Mouse (Mus musculus) right cerebral cortex, postnatal 25 days (tissue): ENCODE measurements around the gene Plekho2.

Source experiments
- DNase-seq: peaks from one replicate; pipeline ENCODE4 v3.0.0; 2022

The Plekho2 gene

DNA sequence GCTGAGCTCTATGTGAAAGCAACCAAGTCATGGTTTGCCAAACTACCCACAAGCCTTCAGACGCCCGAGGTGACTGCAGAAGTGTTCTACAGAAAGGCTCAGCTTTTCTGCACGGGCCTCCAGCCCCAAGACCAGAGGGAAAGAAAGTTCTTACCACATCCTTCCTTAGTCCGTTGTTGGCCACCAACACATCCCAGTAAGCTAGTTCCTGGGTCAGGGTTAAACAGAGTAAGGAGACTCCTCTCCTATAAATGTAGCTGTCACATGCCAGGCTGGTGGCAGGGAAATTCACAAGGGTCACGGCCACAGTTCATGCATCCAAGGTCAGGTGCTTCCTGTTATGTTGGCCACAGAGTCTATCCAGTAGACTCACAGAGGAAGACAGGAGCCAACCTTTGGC is 27.7 kb downstream of the Plekho2 start:
- no peak for DNase-seq

DNA sequence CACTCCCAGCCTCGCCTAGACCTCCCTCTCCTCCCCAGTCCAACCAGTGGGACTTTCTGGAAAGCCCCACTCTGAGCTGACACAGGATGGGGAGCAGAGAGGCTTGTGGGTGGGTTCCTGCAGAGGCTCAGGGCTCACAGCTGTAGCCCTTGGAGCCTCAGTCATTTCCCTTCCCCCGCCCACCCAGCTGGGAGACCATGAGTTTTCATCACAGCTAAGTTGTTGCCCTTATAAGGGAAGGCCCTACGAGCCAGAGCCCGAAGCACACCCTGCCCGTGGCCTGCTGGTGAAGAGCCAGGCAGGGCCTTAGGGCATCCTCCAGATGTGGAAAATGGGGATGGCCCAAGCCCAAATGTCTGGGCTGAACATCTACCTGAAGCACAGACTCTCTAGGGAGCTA is 28.8 kb downstream of the Plekho2 start:
- no peak for DNase-seq

- DNase-seq: no peak
Observed at GRCm38 (mm10) chr9:65550079-65550831, 29.6 kb downstream of the Plekho2 start.

DNA sequence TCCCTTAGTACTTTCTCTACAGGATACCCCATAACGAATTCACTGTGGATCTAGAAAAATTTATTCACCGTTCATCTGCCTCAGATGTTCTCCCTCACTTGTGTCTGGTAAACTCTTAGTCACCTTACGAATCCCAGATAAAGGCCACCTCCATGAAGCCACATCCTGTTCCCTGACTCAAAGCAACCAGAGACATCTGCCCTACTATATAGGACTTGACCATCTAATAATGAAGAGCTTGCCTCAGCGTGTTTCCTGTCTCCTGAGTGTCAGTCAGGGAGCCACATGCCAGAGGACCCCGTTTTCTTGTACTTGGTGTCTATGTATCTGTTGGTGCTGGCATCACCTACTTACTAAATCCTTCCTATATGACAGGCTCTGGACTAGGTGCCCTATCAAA is 30.2 kb downstream of the Plekho2 start:
- DNase-seq: no peak

DNA sequence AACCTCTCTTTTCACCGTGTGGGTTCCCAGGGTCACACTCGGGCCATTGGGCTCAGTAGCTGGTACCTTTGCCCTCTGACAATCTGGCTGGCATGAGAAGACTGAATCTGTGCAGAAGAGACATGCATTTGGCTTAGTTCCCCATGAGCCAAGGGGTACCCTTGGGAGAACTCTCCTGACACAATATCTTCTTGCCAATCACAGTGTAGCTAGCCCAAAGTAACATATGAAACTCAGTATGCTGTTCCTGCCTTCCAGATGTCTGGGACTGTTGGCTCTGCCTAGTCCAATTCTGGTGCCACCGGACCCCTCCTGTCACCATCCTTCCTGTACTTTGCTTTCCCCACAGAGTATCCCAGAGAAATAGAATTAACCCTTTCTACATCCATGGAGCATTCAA is 30.7 kb downstream of the Plekho2 start:
- no peak for DNase-seq

GRCm38 (mm10) chr9:65548311-65548710 is 31.5 kb downstream of the Plekho2 start:
- no peak for DNase-seq

- DNase-seq: no peak
Observed at GRCm38 (mm10) chr9:65547844-65548243, 32.0 kb downstream of the Plekho2 start.

DNA sequence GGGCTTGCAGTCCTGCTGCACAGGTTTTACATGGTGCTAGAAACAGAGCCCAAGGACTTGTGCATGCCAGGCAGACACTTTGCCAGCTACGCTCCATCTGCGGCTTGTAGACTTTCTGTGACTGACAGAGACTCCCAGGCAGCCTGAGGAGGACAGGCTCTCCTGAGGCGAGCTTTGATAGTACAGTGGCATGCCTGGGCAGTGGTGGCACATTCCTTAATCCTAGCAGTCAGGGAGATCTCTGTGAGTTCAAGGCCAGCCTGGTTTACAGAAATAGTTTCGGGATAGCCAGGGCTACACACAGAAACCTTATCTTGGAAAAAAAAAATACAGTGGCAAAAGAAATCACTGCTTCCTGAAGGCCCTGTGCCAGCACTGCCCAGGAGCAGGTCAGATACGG is 32.7 kb downstream of the Plekho2 start:
- DNase-seq: no peak

GRCm38 (mm10) chr9:65546413-65546695 is 33.5 kb downstream of the Plekho2 start:
- DNase-seq: no peak

DNA sequence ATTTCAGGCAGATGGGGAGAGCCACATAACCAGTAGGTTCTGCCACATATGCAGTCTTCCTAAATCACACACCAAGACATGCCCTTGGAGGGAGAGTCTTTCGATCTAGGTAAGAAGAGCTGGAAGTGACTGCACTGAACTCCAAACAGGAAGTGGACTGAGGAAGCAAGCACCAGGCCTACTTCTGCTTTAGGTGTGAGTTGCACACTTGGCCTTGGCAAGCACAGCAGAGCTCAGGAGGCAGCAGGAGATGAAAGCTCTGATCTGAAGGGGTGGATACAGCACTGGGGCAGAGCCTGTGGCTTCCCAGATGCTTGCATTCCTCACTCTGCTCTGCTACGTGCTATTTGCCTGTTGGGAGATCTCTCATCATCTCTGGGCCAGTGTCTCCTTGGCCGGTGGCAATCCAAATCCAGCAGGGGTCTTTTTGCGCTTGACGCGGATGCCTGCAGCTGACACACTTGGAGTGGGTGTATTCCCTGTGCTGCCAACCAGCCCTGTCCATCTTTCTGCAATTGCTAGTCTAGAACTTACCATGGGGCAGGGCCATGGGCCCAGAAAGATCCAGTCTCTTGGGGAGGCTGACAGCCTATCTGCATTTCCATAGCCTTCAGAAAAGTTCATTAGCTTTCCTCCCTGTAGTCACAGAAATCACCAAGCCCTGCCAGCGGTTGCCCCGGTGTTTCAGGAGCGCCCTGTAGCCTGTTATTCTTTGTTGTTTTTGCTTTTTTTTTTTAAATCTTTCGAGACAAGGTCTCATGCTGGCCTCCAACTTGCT is 34.0 kb downstream of the Plekho2 start:
- no peak for DNase-seq

DNA sequence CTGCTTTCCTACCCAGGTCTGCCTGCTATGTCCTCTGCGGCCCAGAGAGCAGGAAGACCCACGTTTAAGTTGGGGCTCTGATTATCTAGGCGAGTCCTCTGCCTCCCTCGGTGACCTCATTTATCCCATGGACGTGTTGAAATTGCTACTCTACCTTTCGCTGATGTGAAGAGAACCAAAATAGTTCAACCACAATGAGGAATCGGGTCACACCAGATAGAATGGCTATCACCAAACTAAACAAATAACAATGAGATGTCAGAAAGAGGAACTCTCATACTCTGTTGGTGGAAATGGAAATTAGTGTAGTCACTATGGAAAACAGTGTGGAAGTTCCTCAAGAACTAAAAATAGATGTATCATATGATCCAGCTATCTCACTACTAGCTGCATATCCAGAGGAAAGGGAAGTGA is 37.7 kb downstream of the Plekho2 start:
- no peak for DNase-seq

- DNase-seq: peak; percentile 13
Observed at GRCm38 (mm10) chr9:65541126-65542068, 38.4 kb downstream of the Plekho2 start.

DNA sequence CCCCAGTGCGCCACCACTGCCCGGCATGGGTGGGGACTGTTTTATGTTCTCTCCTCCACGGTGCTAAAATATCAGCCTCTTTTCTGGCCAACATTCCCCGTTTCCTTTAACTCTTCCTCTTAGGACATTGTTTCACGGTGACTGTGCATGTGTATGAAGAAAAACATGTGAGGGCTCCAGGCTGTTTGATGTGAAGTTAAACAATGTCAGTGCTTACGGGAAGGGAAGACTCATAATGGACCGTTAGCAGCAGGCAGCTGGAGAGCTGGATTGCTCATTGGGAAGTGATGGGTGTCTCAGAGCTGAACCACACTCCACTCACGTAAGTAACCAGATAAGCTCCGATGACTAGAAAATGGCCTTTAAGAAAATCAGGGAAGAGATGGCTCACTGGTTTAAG is 40.1 kb downstream of the Plekho2 start:
- no peak for DNase-seq

DNA sequence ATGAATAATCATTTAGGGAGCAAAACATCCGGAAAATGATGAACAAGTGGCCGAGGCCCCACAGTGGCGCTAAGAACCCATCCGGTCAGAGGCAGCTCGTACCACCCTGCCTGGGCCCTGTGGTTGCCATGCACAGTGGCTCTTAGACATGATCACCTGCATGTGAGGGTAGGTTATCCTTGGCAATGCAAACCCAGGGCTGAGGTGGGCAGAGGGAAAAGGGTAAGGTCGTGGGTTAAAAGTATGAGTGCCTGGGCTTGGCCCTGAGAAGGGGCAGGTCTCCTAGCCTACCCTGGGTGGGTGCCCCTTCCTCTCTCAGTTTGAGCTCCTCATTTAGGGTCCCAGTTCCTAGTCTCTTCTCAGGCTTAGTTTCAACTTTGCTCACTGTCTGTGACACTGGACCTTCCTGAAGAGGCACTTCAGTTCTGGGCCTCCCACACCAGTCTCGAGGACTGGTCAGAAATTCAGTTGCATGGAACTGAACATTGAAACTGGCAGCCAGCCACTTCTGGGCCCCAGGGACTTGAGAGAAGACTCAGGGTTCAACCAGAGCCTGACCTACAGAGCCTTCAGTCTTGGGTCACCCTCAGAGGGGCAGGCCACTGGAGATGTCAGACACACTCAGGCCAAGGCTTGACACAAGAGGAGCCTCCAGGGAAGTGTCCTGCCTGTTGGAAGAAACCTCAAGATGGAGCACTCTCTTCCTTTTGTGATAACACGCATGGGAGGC is 41.8 kb downstream of the Plekho2 start:
- no peak for DNase-seq

DNA sequence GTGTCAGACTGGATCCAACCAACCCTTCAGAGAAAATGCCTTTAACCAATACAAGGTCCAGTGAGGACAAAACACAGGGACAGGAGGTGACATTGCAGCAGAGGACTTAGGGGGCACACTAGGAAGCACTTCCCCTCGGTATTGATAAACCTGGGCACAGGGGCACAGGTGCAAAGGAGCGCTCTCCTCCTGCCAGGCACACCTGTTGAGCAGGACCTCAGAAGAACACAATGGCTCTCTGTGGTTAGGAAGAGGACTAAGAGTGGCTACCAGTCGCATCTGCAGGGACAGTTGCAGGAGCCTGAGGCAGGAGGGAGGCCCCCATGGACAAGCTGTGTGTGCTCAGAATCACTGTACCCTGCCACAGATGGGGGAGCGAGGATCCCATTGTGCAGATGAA is 43.3 kb downstream of the Plekho2 start:
- DNase-seq: no peak

- DNase-seq: no peak
Observed at GRCm38 (mm10) chr9:65535789-65536469, 43.9 kb downstream of the Plekho2 start.

GRCm38 (mm10) chr9:65535191-65535722 is 44.6 kb downstream of the Plekho2 start:
- DNase-seq: no peak

- DNase-seq: no peak
Observed at GRCm38 (mm10) chr9:65534111-65534510, 45.7 kb downstream of the Plekho2 start.

- DNase-seq: no peak
Observed at GRCm38 (mm10) chr9:65532986-65533385, 46.9 kb downstream of the Plekho2 start.

GRCm38 (mm10) chr9:65531283-65531682 is 48.6 kb downstream of the Plekho2 start:
- no peak for DNase-seq

DNA sequence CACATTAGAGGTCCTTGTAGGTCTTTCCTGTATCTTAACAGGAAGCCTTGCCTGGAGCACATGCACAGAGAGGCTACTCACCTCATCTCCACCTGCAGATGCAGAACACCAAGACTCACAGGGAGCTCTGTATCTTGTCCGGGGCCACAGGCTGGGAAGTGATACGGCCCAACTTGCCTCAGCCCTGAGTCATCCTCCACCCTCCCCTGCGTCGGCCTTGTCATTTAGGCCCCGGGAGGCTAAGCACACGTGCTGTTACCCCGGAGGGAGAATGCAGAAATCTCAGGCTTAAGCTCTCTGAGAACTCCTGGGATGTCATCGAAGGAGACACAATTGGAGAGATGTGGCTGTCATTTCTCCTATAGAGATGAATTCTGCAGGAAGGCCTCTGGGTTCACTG is 50.2 kb downstream of the Plekho2 start:
- no peak for DNase-seq
